Mouse (Mus musculus): ENCODE measurements around the gene Nipsnap2. TPM values are rescaled to one million over a fixed set of nuclear protein-coding genes. Genes with fewer than 3 reads are reported as not detected.

Nipsnap2 gene
- total RNA-seq, 1 experiment = 25.1 TPM

GRCm38 (mm10) chr5:129725774-129726392, 1.0 kb downstream of the Nipsnap2 start:
- no peaks in the 10 kb centered on the region for H3K9me3 ChIP-seq (ENCODE audit: control insufficient read depth, insufficient read depth, low read depth, low read length)
- peaks cover 4 to 17% of the 10 kb centered on the region in 2 experiments for H3K4me1 ChIP-seq (ENCODE audit: control insufficient read depth in 2 of 2, insufficient read depth in 2 of 2, low read length in 2 of 2, poor library complexity in 1 of 2)
- peak overlapping the region; percentile 93; the same call in 1 of the 2 replicates for H3K9ac ChIP-seq (ENCODE audit: insufficient read depth, low read depth, low read length, poor library complexity, severe bottlenecking)
- H3K27ac ChIP-seq (ENCODE audit: insufficient read depth, low read depth, low read length, poor library complexity, severe bottlenecking) = no peak overlapping the region
- in situ Hi-C loops (cut with MboI; ENCODE audit: low sequenced_read_pairs in 2 of 2, unreplicated experiment in 2 of 2) = no loop called here
- TF ChIP-seq ZC3H11A (IDR thresholded peaks at IDR 0.05; ENCODE audit: borderline replicate concordance, low read depth, low read length) = no peak
- TF ChIP-seq ZNF384 (IDR thresholded peaks at IDR 0.05; ENCODE audit: low read depth, low read length) = no peak
- no peak for TF ChIP-seq HCFC1 (IDR thresholded peaks at IDR 0.05; ENCODE audit: borderline replicate concordance, insufficient read depth, low read length)
- TF ChIP-seq MAFK (IDR thresholded peaks at IDR 0.05; ENCODE audit: insufficient read depth, low read depth, low read length) = no peak
- no peak for TF ChIP-seq CHD2 (IDR thresholded peaks at IDR 0.05; ENCODE audit: low read depth, low read length)
- H3K4me3 ChIP-seq (ENCODE audit: insufficient read depth in 1 of 2, low read depth in 1 of 2, low read length in 2 of 2, poor library complexity in 1 of 2, severe bottlenecking in 1 of 2) = peak overlapping the region; percentile 75 to 83
- no peak for DNase-seq (ENCODE audit: low read depth, low spot score)
- no peaks in the 10 kb centered on the region for H3K36me3 ChIP-seq (ENCODE audit: control insufficient read depth, insufficient read depth, low read length, poor library complexity, severe bottlenecking)

GRCm38 (mm10) chr5:129726784-129727183, 1.9 kb downstream of the Nipsnap2 start:
- TF ChIP-seq HCFC1 (IDR thresholded peaks at IDR 0.05; ENCODE audit: borderline replicate concordance, insufficient read depth, low read length) (no peak), ZNF384 (IDR thresholded peaks at IDR 0.05; ENCODE audit: low read depth, low read length) (no peak), ZC3H11A (IDR thresholded peaks at IDR 0.05; ENCODE audit: borderline replicate concordance, low read depth, low read length) (no peak), MAFK (IDR thresholded peaks at IDR 0.05; ENCODE audit: insufficient read depth, low read depth, low read length) (no peak), CHD2 (IDR thresholded peaks at IDR 0.05; ENCODE audit: low read depth, low read length) (no peak)
- peak overlapping the region; percentile 42 to 83; a peak in 3 of 4 replicates for H3K4me3 ChIP-seq (ENCODE audit: insufficient read depth in 1 of 2, low read depth in 1 of 2, low read length in 2 of 2, poor library complexity in 1 of 2, severe bottlenecking in 1 of 2)
- no peaks in the 10 kb centered on the region for H3K36me3 ChIP-seq (ENCODE audit: control insufficient read depth, insufficient read depth, low read length, poor library complexity, severe bottlenecking)
- no peak overlapping the region for H3K9ac ChIP-seq (ENCODE audit: insufficient read depth, low read depth, low read length, poor library complexity, severe bottlenecking)
- H3K9me3 ChIP-seq (ENCODE audit: control insufficient read depth, insufficient read depth, low read depth, low read length) = no peaks in the 10 kb centered on the region
- no peak for DNase-seq (ENCODE audit: low read depth, low spot score)
- peaks cover 4 to 17% of the 10 kb centered on the region in 2 experiments for H3K4me1 ChIP-seq (ENCODE audit: control insufficient read depth in 2 of 2, insufficient read depth in 2 of 2, low read length in 2 of 2, poor library complexity in 1 of 2)
- in situ Hi-C loops (cut with MboI; ENCODE audit: low sequenced_read_pairs in 2 of 2, unreplicated experiment in 2 of 2) = no loop called here
- H3K27ac ChIP-seq (ENCODE audit: insufficient read depth, low read depth, low read length, poor library complexity, severe bottlenecking) = no peak overlapping the region

- TF ChIP-seq ZC3H11A (IDR thresholded peaks at IDR 0.05; ENCODE audit: borderline replicate concordance, low read depth, low read length) (no peak), MAFK (IDR thresholded peaks at IDR 0.05; ENCODE audit: insufficient read depth, low read depth, low read length) (no peak), ZNF384 (IDR thresholded peaks at IDR 0.05; ENCODE audit: low read depth, low read length) (no peak), CHD2 (IDR thresholded peaks at IDR 0.05; ENCODE audit: low read depth, low read length) (no peak), HCFC1 (IDR thresholded peaks at IDR 0.05; ENCODE audit: borderline replicate concordance, insufficient read depth, low read length) (no peak)
- H3K9ac ChIP-seq (ENCODE audit: insufficient read depth, low read depth, low read length, poor library complexity, severe bottlenecking) = no peak overlapping the region
- no peak for DNase-seq (ENCODE audit: low read depth, low spot score)
- H3K36me3 ChIP-seq (ENCODE audit: control insufficient read depth, insufficient read depth, low read length, poor library complexity, severe bottlenecking) = no peaks in the 10 kb centered on the region
- H3K4me1 ChIP-seq (ENCODE audit: control insufficient read depth in 2 of 2, insufficient read depth in 2 of 2, low read length in 2 of 2, poor library complexity in 1 of 2) = peaks cover 4 to 14% of the 10 kb centered on the region in 2 experiments
- no peak overlapping the region for H3K4me3 ChIP-seq (ENCODE audit: insufficient read depth in 1 of 2, low read depth in 1 of 2, low read length in 2 of 2, poor library complexity in 1 of 2, severe bottlenecking in 1 of 2)
- in situ Hi-C loops (cut with MboI; ENCODE audit: low sequenced_read_pairs in 2 of 2, unreplicated experiment in 2 of 2) = no loop called here
- H3K27ac ChIP-seq (ENCODE audit: insufficient read depth, low read depth, low read length, poor library complexity, severe bottlenecking) = no peak overlapping the region
- no peaks in the 10 kb centered on the region for H3K9me3 ChIP-seq (ENCODE audit: control insufficient read depth, insufficient read depth, low read depth, low read length)
Measured at GRCm38 (mm10) chr5:129729286-129729685, 4.4 kb downstream of the Nipsnap2 start.

GRCm38 (mm10) chr5:129730344-129730743, 5.5 kb downstream of the Nipsnap2 start:
- no peak overlapping the region for H3K27ac ChIP-seq (ENCODE audit: insufficient read depth, low read depth, low read length, poor library complexity, severe bottlenecking)
- TF ChIP-seq ZC3H11A (IDR thresholded peaks at IDR 0.05; ENCODE audit: borderline replicate concordance, low read depth, low read length) (no peak), CHD2 (IDR thresholded peaks at IDR 0.05; ENCODE audit: low read depth, low read length) (no peak), HCFC1 (IDR thresholded peaks at IDR 0.05; ENCODE audit: borderline replicate concordance, insufficient read depth, low read length) (no peak), ZNF384 (IDR thresholded peaks at IDR 0.05; ENCODE audit: low read depth, low read length) (no peak), MAFK (IDR thresholded peaks at IDR 0.05; ENCODE audit: insufficient read depth, low read depth, low read length) (no peak)
- peaks cover 4 to 14% of the 10 kb centered on the region in 2 experiments for H3K4me1 ChIP-seq (ENCODE audit: control insufficient read depth in 2 of 2, insufficient read depth in 2 of 2, low read length in 2 of 2, poor library complexity in 1 of 2)
- 0 out of 2 replicates have a peak overlapping the region, but pooled peaks have one; percentile 28 for H3K9ac ChIP-seq (ENCODE audit: insufficient read depth, low read depth, low read length, poor library complexity, severe bottlenecking)
- in situ Hi-C loops (cut with MboI; ENCODE audit: low sequenced_read_pairs in 2 of 2, unreplicated experiment in 2 of 2) = no loop called here
- no peak for DNase-seq (ENCODE audit: low read depth, low spot score)
- H3K9me3 ChIP-seq (ENCODE audit: control insufficient read depth, insufficient read depth, low read depth, low read length) = no peaks in the 10 kb centered on the region
- H3K36me3 ChIP-seq (ENCODE audit: control insufficient read depth, insufficient read depth, low read length, poor library complexity, severe bottlenecking) = no peaks in the 10 kb centered on the region
- 0 out of 4 replicates have a peak overlapping the region, but pooled peaks of 1 of the 2 experiments have one; percentile 26 for H3K4me3 ChIP-seq (ENCODE audit: insufficient read depth in 1 of 2, low read depth in 1 of 2, low read length in 2 of 2, poor library complexity in 1 of 2, severe bottlenecking in 1 of 2)

Data from ES-E14 (cell line).